Mouse (Mus musculus): ENCODE measurements at regions not wholly inside any gene's neighbourhood (a gene's known extent, or its start where the extent isn't known, plus 50 kb on each side); places are given as distances from the start of the nearest gene placed in this dataset.

- DNase-seq (ENCODE audit: low spot score): no peak
Measured at GRCm38 (mm10) chr5:112098469-112099085, 153.7 kb downstream of the Cryba4 start.

- DNase-seq (ENCODE audit: low spot score): no peak
Measured at GRCm38 (mm10) chr5:112101739-112102590, 150.4 kb downstream of the Cryba4 start.

- DNase-seq (ENCODE audit: low spot score): no peak
Measured at GRCm38 (mm10) chr5:112110306-112110969, 141.9 kb downstream of the Cryba4 start.

DNA sequence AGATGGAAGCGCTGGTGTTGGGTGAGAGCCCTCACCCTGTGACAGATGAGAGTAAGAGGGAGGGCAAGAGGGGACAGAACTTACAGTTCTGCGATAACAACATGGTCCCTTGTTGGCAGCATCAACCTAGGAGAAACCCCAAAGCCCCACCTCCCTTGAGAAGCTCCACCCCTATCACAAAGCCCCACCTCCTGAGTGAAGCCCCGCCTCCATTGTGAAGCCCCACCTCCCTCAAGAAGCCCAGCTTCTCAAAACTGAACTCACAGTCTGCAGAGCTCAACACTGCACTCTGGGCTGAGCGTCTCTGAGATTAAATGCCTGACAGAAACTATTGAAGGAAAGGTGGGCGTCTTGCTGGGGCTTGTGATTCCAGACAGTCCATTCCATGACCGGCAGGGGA, 131.6 kb downstream of the Cryba4 start:
- no peak for DNase-seq (ENCODE audit: low spot score)

- no peak for DNase-seq (ENCODE audit: low spot score)
Measured at GRCm38 (mm10) chr5:112121554-112121953, 130.8 kb downstream of the Cryba4 start.

GRCm38 (mm10) chr5:112122581-112122980, 129.7 kb downstream of the Cryba4 start:
- no peak for DNase-seq (ENCODE audit: low spot score)

- DNase-seq (ENCODE audit: low spot score): no peak
Measured at GRCm38 (mm10) chr5:112127171-112127570, 125.1 kb downstream of the Cryba4 start.

GRCm38 (mm10) chr5:112132746-112133145, 119.6 kb downstream of the Cryba4 start:
- no peak for DNase-seq (ENCODE audit: low spot score)

- DNase-seq (ENCODE audit: low spot score): no peak
Measured at GRCm38 (mm10) chr5:112133688-112134573, 118.4 kb downstream of the Cryba4 start.

- DNase-seq (ENCODE audit: low spot score): no peak
Measured at GRCm38 (mm10) chr5:112136646-112137045, 115.7 kb downstream of the Cryba4 start.

DNA sequence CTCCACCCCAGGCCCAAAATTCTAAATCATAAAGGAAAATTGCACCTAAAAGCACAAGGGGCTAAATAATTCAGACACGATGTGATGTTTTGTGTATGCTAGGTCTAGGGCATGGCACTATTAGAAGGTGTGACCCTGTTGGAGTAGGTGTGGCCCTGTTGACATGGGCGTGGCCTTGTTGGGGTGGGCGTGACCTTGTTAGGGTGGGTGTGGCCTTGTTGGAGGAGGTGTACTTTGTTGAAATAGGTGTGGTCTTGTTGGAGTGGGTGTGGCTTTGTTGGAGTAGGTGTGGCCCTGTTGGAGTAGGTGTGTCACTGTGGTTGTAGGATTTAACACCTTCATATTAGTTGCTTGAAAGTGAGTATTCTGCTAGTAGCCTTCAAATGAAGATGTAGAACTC, 114.1 kb downstream of the Cryba4 start:
- DNase-seq (ENCODE audit: low spot score): no peak

GRCm38 (mm10) chr5:112142731-112143130, 109.6 kb downstream of the Cryba4 start:
- no peak for DNase-seq (ENCODE audit: low spot score)

GRCm38 (mm10) chr5:112143993-112144621, 108.2 kb downstream of the Cryba4 start:
- DNase-seq (ENCODE audit: low spot score): no peak

GRCm38 (mm10) chr5:112153675-112154085, 98.6 kb downstream of the Cryba4 start:
- DNase-seq (ENCODE audit: low spot score): peak; percentile 85

DNA sequence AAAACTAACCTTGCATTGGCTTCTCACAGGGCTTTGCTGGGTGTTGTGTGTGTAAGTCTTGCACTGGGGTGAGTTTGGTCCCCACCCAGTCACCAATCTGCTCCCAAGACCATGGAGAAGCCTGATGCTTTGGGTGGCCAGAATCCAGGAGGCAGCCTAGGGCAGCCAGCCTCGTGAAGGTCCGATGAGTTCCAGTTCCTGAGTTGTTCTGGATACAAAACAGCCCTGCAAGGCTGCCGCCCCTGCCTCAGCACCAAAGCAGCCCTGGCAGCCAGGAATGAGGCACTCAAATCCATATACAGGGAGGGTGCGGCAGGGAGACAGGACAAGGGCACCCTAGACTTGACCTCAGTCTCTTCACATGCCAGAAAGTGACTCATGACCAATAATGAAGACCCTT, 97.7 kb downstream of the Cryba4 start:
- no peak for DNase-seq (ENCODE audit: low spot score)

DNA sequence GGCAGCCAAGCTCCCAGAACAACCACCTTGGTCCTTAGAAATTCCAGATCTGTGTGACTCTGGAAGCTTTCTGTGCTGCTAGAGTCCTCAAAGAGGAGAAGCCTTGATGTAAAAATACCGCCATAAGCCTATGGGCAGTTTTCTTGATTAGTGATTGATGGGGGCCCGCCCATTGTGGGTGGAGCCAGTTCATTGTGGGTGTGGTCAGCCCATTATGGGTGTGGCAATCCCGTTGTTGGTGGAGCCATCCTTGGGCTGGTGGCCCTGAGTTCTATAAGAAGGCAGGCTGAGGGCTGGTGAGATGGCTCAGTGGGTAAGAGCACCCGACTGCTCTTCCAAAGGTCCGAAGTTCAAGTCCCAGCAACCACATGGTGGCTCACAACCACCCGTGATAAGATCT, 97.3 kb downstream of the Cryba4 start:
- DNase-seq (ENCODE audit: low spot score): no peak

GRCm38 (mm10) chr5:112156005-112156404, 96.3 kb downstream of the Cryba4 start:
- no peak for DNase-seq (ENCODE audit: low spot score)

- no peak for DNase-seq (ENCODE audit: low spot score)
Measured at GRCm38 (mm10) chr5:112166410-112167175, 85.7 kb downstream of the Cryba4 start.

GRCm38 (mm10) chr5:112167790-112168189, 84.5 kb downstream of the Cryba4 start:
- DNase-seq (ENCODE audit: low spot score): no peak

- no peak for DNase-seq (ENCODE audit: low spot score)
Measured at GRCm38 (mm10) chr5:112171325-112171724, 81.0 kb downstream of the Cryba4 start.

All from urinary bladder, adult 2 months (tissue).